Mouse (Mus musculus): ENCODE measurements around the gene Gm128. TPM values are rescaled to one million over a fixed set of nuclear protein-coding genes. Genes with fewer than 3 reads are reported as not detected.

The Gm128 gene
- polyA plus RNA-seq (2012; rRNA removed) (0.87 and 0.89 TPM in 2 replicates), polyA plus RNA-seq (2014; fragmentation: Nextera tagmentation; extraction: Ambion mirVana) (0.50 and 0.63 TPM in 2 replicates)

DNA sequence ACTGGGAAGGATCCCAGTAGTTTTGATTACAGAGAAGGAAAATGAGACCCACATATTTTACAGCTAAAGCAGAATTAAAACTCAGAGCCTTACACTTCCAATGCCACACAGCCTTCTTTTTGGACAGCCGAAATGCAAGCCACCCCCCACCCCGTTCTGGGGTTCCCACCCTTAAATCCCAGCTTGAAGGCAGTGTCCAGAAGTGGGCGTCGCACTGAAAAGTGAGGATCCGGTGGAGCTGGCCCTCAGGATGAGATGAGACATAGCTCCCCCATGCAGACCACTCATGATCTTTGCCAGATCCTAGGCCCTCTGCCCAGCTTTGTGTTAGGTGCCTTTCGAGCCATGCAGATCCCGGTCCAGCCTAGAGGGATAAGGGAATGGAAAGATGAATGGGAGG is at the start of gene Gm128:
TSS of gene Gm128 (minus strand) at position 101 of the 400 bp plus-strand sequence.
- Histone ChIP-seq H3K4me3 (replicated peaks; ENCODE audit: low read length) (no peak within 1 kb of the TSS), H3K36me3 (ENCODE audit: control insufficient read depth, insufficient read depth, low read length) (peaks cover 17% of the 10 kb centered on the region), H3K27ac (replicated peaks; ENCODE audit: low read depth, low read length) (no peak within 1 kb of the TSS), H3K9me3 (ENCODE audit: control insufficient read depth, low read length) (no peaks in the 10 kb centered on the region), H3K4me2 (replicated peaks; ENCODE audit: low read depth, low read length, severe bottlenecking) (peak within 1 kb of the TSS; percentile 28), H3K27me3 (ENCODE audit: control insufficient read depth, insufficient read depth, low read length) (no peaks in the 10 kb centered on the region), H3K4me1 (ENCODE audit: control insufficient read depth, insufficient read depth, low read length) (peaks cover 6% of the 10 kb centered on the region; the same call in 1 of the 2 replicates), H3K9ac (ENCODE audit: low read depth, low read length, severe bottlenecking) (peak within 1 kb of the TSS; percentile 31)
- DNase-seq (ENCODE audit: low spot score) (no peak), ATAC-seq (ENCODE audit: low FRiP score, low read depth) (no peak)
- WGBS, result 77% methylated on average over 7 of the region's 7 CpGs
- TF ChIP-seq POLR2A (IDR thresholded peaks at IDR 0.05; ENCODE audit: borderline replicate concordance, extremely low read depth, insufficient read depth, insufficient read length), result no peak

DNA sequence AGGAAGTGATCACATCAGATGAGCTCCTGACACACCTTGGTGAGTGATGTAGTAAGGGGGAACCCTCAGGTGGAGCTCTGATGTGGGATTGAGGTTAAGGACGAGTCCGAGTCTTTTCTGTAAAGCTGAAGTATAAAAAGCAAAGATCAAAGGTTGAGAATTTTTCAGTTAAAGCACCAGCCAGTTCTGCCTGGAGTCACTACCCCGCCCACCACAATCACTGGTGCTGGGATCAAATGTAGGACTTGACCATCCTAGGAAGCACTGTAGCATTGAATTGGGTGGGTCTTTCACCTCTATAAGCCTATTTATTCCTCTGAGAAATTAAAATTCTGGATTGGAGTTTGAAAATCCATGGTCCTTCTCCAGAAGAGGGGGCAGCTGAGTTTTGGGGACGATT is 49.6 kb upstream of the Gm128 start:
- H3K9me3 ChIP-seq (ENCODE audit: control insufficient read depth, low read length), result no peaks in the 10 kb centered on the region
- TF ChIP-seq POLR2A (IDR thresholded peaks at IDR 0.05; ENCODE audit: borderline replicate concordance, extremely low read depth, insufficient read depth, insufficient read length), result no peak
- ATAC-seq (ENCODE audit: low FRiP score, low read depth) (no peak), DNase-seq (ENCODE audit: low spot score) (no peak)
- H3K4me2 ChIP-seq (replicated peaks; ENCODE audit: low read depth, low read length, severe bottlenecking), result no peak overlapping the region
- peaks cover 81% of the 10 kb centered on the region for H3K36me3 ChIP-seq (ENCODE audit: control insufficient read depth, insufficient read depth, low read length)
- H3K27me3 ChIP-seq (ENCODE audit: control insufficient read depth, insufficient read depth, low read length), result no peaks in the 10 kb centered on the region
- H3K9ac ChIP-seq (ENCODE audit: low read depth, low read length, severe bottlenecking), result no peak overlapping the region
- 81% methylated on average over 4 of the region's 4 CpGs for WGBS
- no peak overlapping the region for H3K4me3 ChIP-seq (replicated peaks; ENCODE audit: low read length)
- no peak overlapping the region for H3K27ac ChIP-seq (replicated peaks; ENCODE audit: low read depth, low read length)
- no peaks in the 10 kb centered on the region for H3K4me1 ChIP-seq (ENCODE audit: control insufficient read depth, insufficient read depth, low read length)

DNA sequence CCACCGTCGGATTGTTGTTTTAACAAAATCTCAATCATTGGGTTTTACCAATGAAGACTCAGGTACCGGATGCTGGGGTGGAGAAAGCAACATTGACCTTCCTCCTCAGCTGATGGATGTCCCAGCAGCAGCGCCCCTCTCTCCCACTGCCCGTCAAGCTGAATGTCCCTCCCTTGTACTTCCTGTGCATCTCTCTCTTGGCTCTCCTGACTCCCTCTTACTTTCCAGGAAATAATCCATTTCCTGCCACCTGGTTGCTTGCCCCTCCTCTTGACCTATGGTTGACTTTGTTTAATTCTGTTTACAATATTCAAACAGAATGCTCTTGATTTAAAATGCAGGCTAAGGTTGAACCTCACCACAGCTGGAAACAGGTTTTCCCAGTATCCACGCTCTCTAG is 48.8 kb upstream of the Gm128 start:
- Histone ChIP-seq H3K27ac (replicated peaks; ENCODE audit: low read depth, low read length) (no peak overlapping the region), H3K36me3 (ENCODE audit: control insufficient read depth, insufficient read depth, low read length) (peaks cover 74% of the 10 kb centered on the region), H3K27me3 (ENCODE audit: control insufficient read depth, insufficient read depth, low read length) (no peaks in the 10 kb centered on the region), H3K4me3 (replicated peaks; ENCODE audit: low read length) (no peak overlapping the region), H3K4me2 (replicated peaks; ENCODE audit: low read depth, low read length, severe bottlenecking) (no peak overlapping the region), H3K4me1 (ENCODE audit: control insufficient read depth, insufficient read depth, low read length) (no peaks in the 10 kb centered on the region), H3K9me3 (ENCODE audit: control insufficient read depth, low read length) (no peaks in the 10 kb centered on the region), H3K9ac (ENCODE audit: low read depth, low read length, severe bottlenecking) (no peak overlapping the region)
- TF ChIP-seq POLR2A (IDR thresholded peaks at IDR 0.05; ENCODE audit: borderline replicate concordance, extremely low read depth, insufficient read depth, insufficient read length), result no peak
- ATAC-seq (ENCODE audit: low FRiP score, low read depth) (no peak), DNase-seq (ENCODE audit: low spot score) (no peak)
- 76% methylated on average over 6 of the region's 6 CpGs for WGBS

DNA sequence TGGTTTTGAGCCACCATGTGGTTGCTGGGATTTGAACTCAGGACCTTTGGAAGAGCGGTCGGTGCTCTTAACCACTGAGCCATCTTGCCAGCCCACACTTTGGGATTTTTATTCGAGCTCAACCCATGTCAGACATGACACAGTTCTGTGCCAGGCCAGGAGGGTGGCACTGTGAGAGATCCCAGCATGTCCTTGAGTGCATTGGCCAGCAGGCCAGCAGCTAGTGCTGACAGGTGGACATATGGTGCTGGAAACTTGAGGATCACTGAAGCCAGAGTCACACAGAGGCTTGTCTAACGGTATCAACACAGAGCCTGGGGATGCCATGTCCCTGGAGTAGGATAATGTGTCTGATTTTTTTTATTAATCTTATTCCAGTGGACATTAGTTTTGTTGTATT is 48.0 kb upstream of the Gm128 start:
- DNase-seq (ENCODE audit: low spot score) (no peak), ATAC-seq (ENCODE audit: low FRiP score, low read depth) (no peak)
- TF ChIP-seq POLR2A (IDR thresholded peaks at IDR 0.05; ENCODE audit: borderline replicate concordance, extremely low read depth, insufficient read depth, insufficient read length), result no peak
- WGBS, result 91% methylated on average over 4 of the region's 4 CpGs
- Histone ChIP-seq H3K9me3 (ENCODE audit: control insufficient read depth, low read length) (no peaks in the 10 kb centered on the region), H3K4me3 (replicated peaks; ENCODE audit: low read length) (no peak overlapping the region), H3K27me3 (ENCODE audit: control insufficient read depth, insufficient read depth, low read length) (no peaks in the 10 kb centered on the region), H3K27ac (replicated peaks; ENCODE audit: low read depth, low read length) (no peak overlapping the region), H3K4me2 (replicated peaks; ENCODE audit: low read depth, low read length, severe bottlenecking) (no peak overlapping the region), H3K9ac (ENCODE audit: low read depth, low read length, severe bottlenecking) (no peak overlapping the region), H3K4me1 (ENCODE audit: control insufficient read depth, insufficient read depth, low read length) (peaks cover 1% of the 10 kb centered on the region), H3K36me3 (ENCODE audit: control insufficient read depth, insufficient read depth, low read length) (peaks cover 68% of the 10 kb centered on the region)

DNA sequence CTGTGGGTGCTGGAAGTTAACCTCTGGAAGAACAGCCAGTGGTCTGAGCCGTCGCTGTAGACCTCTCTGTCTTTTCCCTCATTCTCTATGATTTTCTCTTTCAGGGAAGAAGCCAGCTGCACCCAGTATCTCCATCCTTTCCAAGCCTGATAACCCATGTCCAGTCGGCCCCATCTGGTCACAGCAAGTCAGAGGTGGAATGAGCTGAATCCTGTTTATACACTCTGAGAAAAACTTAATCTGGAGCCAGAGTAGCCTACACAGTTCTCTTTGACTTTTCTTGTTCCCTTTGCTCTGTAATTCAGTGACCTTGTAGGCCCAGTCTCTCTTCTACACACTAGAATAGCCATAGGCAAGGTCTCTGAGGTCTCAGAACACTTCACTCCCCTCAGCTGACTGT is 46.1 kb upstream of the Gm128 start:
- no peak overlapping the region for H3K27ac ChIP-seq (replicated peaks; ENCODE audit: low read depth, low read length)
- TF ChIP-seq POLR2A (IDR thresholded peaks at IDR 0.05; ENCODE audit: borderline replicate concordance, extremely low read depth, insufficient read depth, insufficient read length), result no peak
- H3K4me3 ChIP-seq (replicated peaks; ENCODE audit: low read length), result no peak overlapping the region
- no peak overlapping the region for H3K9ac ChIP-seq (ENCODE audit: low read depth, low read length, severe bottlenecking)
- H3K4me1 ChIP-seq (ENCODE audit: control insufficient read depth, insufficient read depth, low read length), result peaks cover 9% of the 10 kb centered on the region
- WGBS, result 96% methylated on average over 3 of the region's 3 CpGs
- H3K27me3 ChIP-seq (ENCODE audit: control insufficient read depth, insufficient read depth, low read length), result no peaks in the 10 kb centered on the region
- no peak overlapping the region for H3K4me2 ChIP-seq (replicated peaks; ENCODE audit: low read depth, low read length, severe bottlenecking)
- no peaks in the 10 kb centered on the region for H3K9me3 ChIP-seq (ENCODE audit: control insufficient read depth, low read length)
- peaks cover 49% of the 10 kb centered on the region for H3K36me3 ChIP-seq (ENCODE audit: control insufficient read depth, insufficient read depth, low read length)
- ATAC-seq (ENCODE audit: low FRiP score, low read depth) (no peak), DNase-seq (ENCODE audit: low spot score) (no peak)

DNA sequence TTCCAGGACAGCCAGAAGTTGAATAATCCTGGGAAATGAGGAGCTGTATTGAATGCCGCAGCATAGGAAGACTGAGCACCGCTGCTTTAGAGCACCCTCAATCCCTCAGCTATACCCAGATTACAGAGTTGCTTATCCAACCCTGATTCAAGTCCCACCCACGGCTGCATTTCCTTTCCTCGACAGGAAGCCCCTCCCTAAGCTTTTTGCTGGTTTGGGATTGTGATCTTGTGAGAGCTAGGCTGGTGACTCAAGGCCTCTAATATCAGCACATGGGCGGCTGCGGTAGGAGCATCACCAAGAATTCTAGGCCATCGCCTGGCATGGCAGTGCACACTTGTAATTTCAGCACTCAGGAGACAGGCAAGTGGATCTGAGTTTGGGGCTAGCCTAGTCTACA is 45.1 kb upstream of the Gm128 start:
- ATAC-seq (ENCODE audit: low FRiP score, low read depth) (no peak), DNase-seq (ENCODE audit: low spot score) (no peak)
- Histone ChIP-seq H3K4me3 (replicated peaks; ENCODE audit: low read length) (no peak overlapping the region), H3K9ac (ENCODE audit: low read depth, low read length, severe bottlenecking) (no peak overlapping the region), H3K4me1 (ENCODE audit: control insufficient read depth, insufficient read depth, low read length) (peaks cover 9% of the 10 kb centered on the region), H3K27me3 (ENCODE audit: control insufficient read depth, insufficient read depth, low read length) (no peaks in the 10 kb centered on the region), H3K9me3 (ENCODE audit: control insufficient read depth, low read length) (no peaks in the 10 kb centered on the region), H3K36me3 (ENCODE audit: control insufficient read depth, insufficient read depth, low read length) (peaks cover 39% of the 10 kb centered on the region), H3K27ac (replicated peaks; ENCODE audit: low read depth, low read length) (no peak overlapping the region), H3K4me2 (replicated peaks; ENCODE audit: low read depth, low read length, severe bottlenecking) (no peak overlapping the region)
- WGBS, result 89% methylated on average over 7 of the region's 7 CpGs
- TF ChIP-seq POLR2A (IDR thresholded peaks at IDR 0.05; ENCODE audit: borderline replicate concordance, extremely low read depth, insufficient read depth, insufficient read length), result no peak

Measured in limb, embryonic 14.5 days (tissue).